Mouse (Mus musculus): ENCODE measurements around the gene Zfp568. TPM values are rescaled to one million over a fixed set of nuclear protein-coding genes. Genes with fewer than 3 reads are reported as not detected.

Zfp568 gene
- 10.6 and 12.9 TPM in 2 replicates for total RNA-seq (2012; rRNA removed)
- total RNA-seq (2014; rRNA removed): 12.6 and 15.1 TPM in 2 replicates
- 10.8 and 11.5 TPM in 2 replicates for polyA plus RNA-seq (2012; ENCODE audit: insufficient read length, low read depth)

DNA sequence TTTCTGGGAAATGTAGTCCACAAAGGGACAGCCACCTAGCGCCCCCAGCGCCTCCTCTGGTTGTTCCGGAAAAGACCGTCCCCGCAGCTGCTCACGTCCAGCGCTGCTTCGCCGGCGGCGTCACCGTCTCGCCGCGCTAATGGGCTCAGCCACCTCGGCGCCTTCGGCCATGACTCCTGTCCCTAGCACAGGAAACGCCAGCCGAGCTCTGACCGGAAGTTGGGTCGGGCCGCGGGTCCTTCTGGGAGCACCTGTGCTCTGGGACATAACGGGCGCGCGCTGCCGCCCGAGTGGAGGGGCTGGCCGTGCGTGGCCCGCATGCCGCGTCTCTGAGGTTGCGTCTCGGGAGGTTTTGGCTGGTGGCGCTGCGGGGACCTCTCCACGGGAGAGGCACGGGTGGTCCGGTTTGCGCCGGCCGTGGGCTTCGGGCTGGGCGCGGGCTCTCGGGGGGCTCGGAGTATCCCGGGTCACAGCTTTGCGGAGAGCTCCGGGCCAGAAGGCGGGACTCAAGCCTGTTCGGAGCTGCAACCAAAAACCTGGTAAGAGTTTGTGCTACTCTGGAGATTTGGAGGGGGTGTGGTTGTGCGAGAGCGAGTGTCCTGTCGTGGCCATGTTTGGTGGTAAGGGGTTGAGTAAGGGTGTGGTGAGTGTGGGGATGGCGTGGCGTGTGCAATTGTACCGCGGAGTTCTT lies at the start of gene Zfp568:
Gene Zfp568 (plus strand): TSS at position 266 of the 691 bp plus-strand sequence.
- H3K36me3 ChIP-seq (replicated peaks in 1 of 2; ENCODE audit: control insufficient read depth in 1 of 2, insufficient read depth in 1 of 2, low read length in 1 of 2): peaks cover 22 to 27% of the 10 kb centered on the region in 2 experiments
- peak within 1 kb of the TSS; percentile 88 for H3K9ac ChIP-seq (ENCODE audit: insufficient read depth, low read depth)
- H3K4me3 ChIP-seq (replicated peaks in 1 of 3; ENCODE audit: low read depth in 2 of 3, low read length in 2 of 3, poor library complexity in 1 of 3): peak within 1 kb of the TSS; percentile 69 to 90 (median 88)
- peaks cover 4 to 24% of the 10 kb centered on the region in 2 experiments; a peak in 2 of 4 replicates for H3K4me1 ChIP-seq (ENCODE audit: control insufficient read depth in 1 of 2, insufficient read depth in 2 of 2)
- TF ChIP-seq UBTF (IDR thresholded peaks at IDR 0.05; ENCODE audit: low read depth, low read length): peak; percentile 86
- no peak for TF ChIP-seq JUN (IDR thresholded peaks at IDR 0.05; ENCODE audit: insufficient read depth, low read depth, low read length)
- TF ChIP-seq CHD1 (IDR thresholded peaks at IDR 0.05; ENCODE audit: low read depth, low read length): peak; percentile 83; the same call in 1 of the 2 replicates
- TF ChIP-seq JUND (conservative IDR thresholded peaks at IDR 0.05; ENCODE audit: low read depth, low read length): no peak
- TF ChIP-seq POLR2AphosphoS2 (IDR thresholded peaks at IDR 0.05; ENCODE audit: low read depth, low read length): peak; percentile 89
- peak; percentile 78; the same call in 1 of the 2 replicates for TF ChIP-seq KAT2A (IDR thresholded peaks at IDR 0.05; ENCODE audit: insufficient replicate concordance, low read length)
- no peak for TF ChIP-seq ZC3H11A (IDR thresholded peaks at IDR 0.05; ENCODE audit: low read depth, low read length)
- TF ChIP-seq PAX5 (IDR thresholded peaks at IDR 0.05; ENCODE audit: low read length): no peak
- peak; percentile 46; the same call in 1 of the 2 replicates for TF ChIP-seq CHD2 (IDR thresholded peaks at IDR 0.05; ENCODE audit: low read length)
- TF ChIP-seq ZKSCAN1 (IDR thresholded peaks at IDR 0.05; ENCODE audit: borderline replicate concordance, low read depth, low read length): no peak
- TF ChIP-seq MAZ (IDR thresholded peaks at IDR 0.05; ENCODE audit: low read depth, low read length): 0 out of 2 replicates have a peak, but pooled peaks have one; percentile 50
- peak; percentile 52; the same call in 1 of the 2 replicates for TF ChIP-seq RCOR1 (conservative IDR thresholded peaks at IDR 0.05; ENCODE audit: low read depth, low read length)
- TF ChIP-seq NELFE (IDR thresholded peaks at IDR 0.05; ENCODE audit: low read depth, low read length): peak; percentile 99
- TF ChIP-seq MAFK (IDR thresholded peaks at IDR 0.05; ENCODE audit: insufficient replicate concordance, low read length): no peak
- TF ChIP-seq GABPA (IDR thresholded peaks at IDR 0.05; ENCODE audit: insufficient replicate concordance, low read depth, low read length): peak; percentile 19; the same call in 1 of the 2 replicates
- 0 out of 2 replicates have a peak, but pooled peaks have one; percentile 29 for TF ChIP-seq ETS1 (conservative IDR thresholded peaks at IDR 0.05; ENCODE audit: low read depth, low read length)
- peak; percentile 88 for TF ChIP-seq ELF1 (IDR thresholded peaks at IDR 0.05; ENCODE audit: low read depth, low read length)
- peak in 1 of 2 experiments; percentile 69; a peak in 2 of 4 replicates for TF ChIP-seq CTCF (conservative IDR thresholded peaks at IDR 0.05 in 1 of 2, IDR thresholded peaks at IDR 0.05 in 1 of 2; ENCODE audit: low read depth in 2 of 2, low read length in 2 of 2)
- 0 out of 2 replicates have a peak, but pooled peaks have one; percentile 25 for TF ChIP-seq ZNF384 (IDR thresholded peaks at IDR 0.05; ENCODE audit: low read depth, low read length)
- peak; percentile 93 for TF ChIP-seq HCFC1 (IDR thresholded peaks at IDR 0.05; ENCODE audit: low read depth, low read length)
- TF ChIP-seq MXI1 (IDR thresholded peaks at IDR 0.05; ENCODE audit: low read depth, low read length): peak; percentile 94
- TF ChIP-seq TBP (conservative IDR thresholded peaks at IDR 0.05; ENCODE audit: low read depth, low read length): 0 out of 2 replicates have a peak, but pooled peaks have one; percentile 44
- TF ChIP-seq NRF1 (IDR thresholded peaks at IDR 0.05; ENCODE audit: low read depth, low read length): peak; percentile 67
- peak; percentile 87 for TF ChIP-seq TCF12 (IDR thresholded peaks at IDR 0.05; ENCODE audit: low read depth, low read length)
- peak; percentile 36; the same call in 1 of the 2 replicates for TF ChIP-seq MYC (IDR thresholded peaks at IDR 0.05; ENCODE audit: low read depth, low read length)
- TF ChIP-seq ZMIZ1 (IDR thresholded peaks at IDR 0.05; ENCODE audit: low read depth, low read length): peak; percentile 97
- TF ChIP-seq MAX (IDR thresholded peaks at IDR 0.05; ENCODE audit: low read length): peak; percentile 79
- TF ChIP-seq POLR2A (IDR thresholded peaks at IDR 0.05; ENCODE audit: low read depth, low read length): peak; percentile 99
- no peak for TF ChIP-seq RAD21 (IDR thresholded peaks at IDR 0.05; ENCODE audit: low read depth, low read length)
- TF ChIP-seq SMC3 (IDR thresholded peaks at IDR 0.05; ENCODE audit: low read depth, low read length): no peak
- TF ChIP-seq IRF4 (IDR thresholded peaks at IDR 0.05; ENCODE audit: low read depth, low read length): peak; percentile 70
- peak; percentile 97 for TF ChIP-seq SIN3A (IDR thresholded peaks at IDR 0.05; ENCODE audit: low read length)
- TF ChIP-seq USF1 (IDR thresholded peaks at IDR 0.05; ENCODE audit: low read depth, low read length): peak; percentile 14; the same call in 1 of the 2 replicates
- TF ChIP-seq BHLHE40 (IDR thresholded peaks at IDR 0.05; ENCODE audit: low read depth, low read length): no peak
- no peak for TF ChIP-seq E2F4 (IDR thresholded peaks at IDR 0.05; ENCODE audit: insufficient replicate concordance, low read depth, low read length)
- no peak for TF ChIP-seq USF2 (conservative IDR thresholded peaks at IDR 0.05; ENCODE audit: low read depth, low read length)
- peak; percentile 82 for TF ChIP-seq MEF2A (IDR thresholded peaks at IDR 0.05; ENCODE audit: borderline replicate concordance, low read depth, low read length)
- no peak for TF ChIP-seq EP300 (IDR thresholded peaks at IDR 0.05; ENCODE audit: low read length)
- in situ Hi-C loops (cut with MboI; ENCODE audit: low pct_ligation_motif_present, low pct_unique_long_range_greater_than_20kb, low sequenced_read_pairs): no loop called here
- H3K27ac ChIP-seq (ENCODE audit: insufficient read depth, low read depth): peak within 1 kb of the TSS; percentile 50
- no peaks in the 10 kb centered on the region for H3K9me3 ChIP-seq (replicated peaks; ENCODE audit: low read length)
- peak within 1 kb of the TSS; percentile 78 for H3K4me2 ChIP-seq (ENCODE audit: insufficient read depth, low read depth, poor library complexity, severe bottlenecking)
- no peaks in the 10 kb centered on the region for H3K27me3 ChIP-seq (replicated peaks)
- dilution Hi-C loops (cut with MboI; ENCODE audit: extremely low pct_ligation_motif_present, extremely low pct_unique_long_range_greater_than_20kb, low sequenced_read_pairs): no loop called here
- peak; percentile 82 for DNase-seq (ENCODE audit: extremely low read depth)
- H3K79me2 ChIP-seq (replicated peaks; ENCODE audit: control insufficient read depth, extremely low read depth, insufficient read depth, poor library complexity, severe bottlenecking): peaks cover 21% of the 10 kb centered on the region

Measured in CH12.LX (cell line).